Mouse (Mus musculus) monocyte, adult 2 months (primary cell): ENCODE data around the gene Tapt1.
"Not testable (repeated sequence)": the region's sequence is repeated elsewhere in the genome, so short reads cannot be mapped to it uniquely, and the experiment has no call there.

ENCODE experiments used
- DNase-seq, 2 experiments: peaks; one replicate each; pipeline ENCODE4 v3.0.0; 2022; ENCODE audit warnings: low spot score in 2 of 2, low read depth in 1 of 2

Gene Tapt1

DNA sequence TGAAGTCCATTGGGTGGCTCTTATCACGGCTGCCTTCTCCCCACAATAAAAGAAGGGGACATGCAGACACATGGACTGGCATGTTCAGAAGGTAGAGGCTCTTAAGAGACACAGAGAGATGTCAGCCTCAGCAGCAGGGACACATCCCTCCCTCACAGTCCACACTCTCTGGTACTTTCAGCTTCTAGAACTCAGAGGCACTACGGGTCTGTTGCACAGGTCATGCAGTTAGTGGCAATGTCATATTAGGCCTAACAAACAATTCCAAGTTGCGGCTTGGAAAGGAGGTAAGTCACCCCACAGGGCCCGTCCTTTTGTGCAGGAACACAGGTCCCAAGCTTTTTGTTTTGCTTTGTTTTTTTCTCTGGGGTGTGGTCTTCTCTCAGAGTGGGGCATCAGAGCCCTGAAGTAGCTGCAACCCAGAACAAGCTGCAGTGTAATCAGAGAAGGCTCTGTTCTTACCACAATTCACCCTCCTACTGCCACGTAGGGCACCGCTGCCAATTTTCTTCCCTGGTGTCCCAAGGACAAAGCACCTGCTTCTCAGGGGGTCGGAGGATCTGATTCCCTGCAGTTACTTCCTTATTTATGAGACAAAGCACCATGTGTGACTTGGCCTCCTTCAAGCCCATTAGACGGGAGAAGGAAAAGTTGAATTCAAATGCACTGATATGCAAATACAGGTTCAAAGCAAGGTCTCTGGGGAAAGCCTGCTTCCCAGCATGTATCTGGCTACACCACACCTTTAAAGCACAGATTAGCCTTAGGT is 82.8 kb downstream of the Tapt1 start:
- no peak for DNase-seq

DNA sequence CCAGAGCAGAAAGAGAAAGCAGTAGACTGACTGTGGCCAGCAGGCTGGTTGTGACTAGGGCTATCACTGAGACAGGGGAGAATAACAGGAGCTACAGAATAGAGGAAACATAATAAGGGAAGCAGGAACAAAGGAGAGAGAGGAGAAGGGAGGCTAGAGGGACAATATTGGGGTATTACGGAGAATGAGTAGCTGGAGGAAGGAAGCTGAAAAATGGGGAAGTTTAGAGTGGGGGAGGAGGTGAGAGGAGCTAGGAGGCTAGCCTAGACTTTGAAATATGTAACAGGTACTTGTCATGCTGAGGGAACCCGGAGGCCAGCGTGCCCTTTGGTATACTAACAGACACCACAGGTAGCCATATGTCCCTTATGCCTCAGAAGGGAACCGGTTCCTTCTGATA is 98.9 kb downstream of the Tapt1 start:
- DNase-seq = no peak

DNA sequence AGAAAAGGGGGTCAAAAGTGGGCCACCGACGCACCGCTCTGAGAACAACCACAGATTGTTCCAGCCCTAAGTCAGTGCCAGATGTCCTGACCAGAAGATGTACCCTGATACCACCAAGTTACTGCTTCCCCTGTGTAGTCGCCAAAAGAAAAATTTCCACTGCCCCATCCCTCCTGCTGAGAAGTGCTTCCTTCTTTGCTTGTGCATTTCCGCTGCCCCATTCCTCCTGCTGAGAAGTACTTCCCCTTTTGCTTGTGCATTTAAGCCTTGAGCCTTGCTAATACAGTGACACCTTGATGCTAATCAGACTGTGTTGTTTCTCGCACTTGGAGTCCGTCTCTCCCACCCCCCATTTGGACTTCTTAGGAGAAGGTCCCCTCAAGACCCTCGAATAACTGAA is 99.9 kb downstream of the Tapt1 start:
- not testable (repeated sequence) for DNase-seq
